Mouse (Mus musculus) kidney, postnatal 14 days (tissue): Measurements from ENCODE around the gene Armc8.
"Not testable (repeated sequence)": the region's sequence is repeated elsewhere in the genome, so short reads cannot be mapped to it uniquely, and the experiment has no call there.

Experiments used
- DNase-seq: peaks from one replicate; pipeline ENCODE4 v3.0.0; 2022; ENCODE audit warnings: mixed read lengths

The Armc8 gene

GRCm38 (mm10) chr9:99568347-99569070 lies at the start of gene Armc8:
Gene Armc8 (minus strand): TSS chr9:99568899.
- peak; percentile 95 for DNase-seq

GRCm38 (mm10) chr9:99612202-99612601 lies 43.5 kb upstream of the Armc8 start, which contains the start of gene A4gnt:
Gene A4gnt (plus strand): TSS chr9:99612502.
- no peak for DNase-seq

GRCm38 (mm10) chr9:99603566-99603965 lies 34.9 kb upstream of the Armc8 start:
- no peak for DNase-seq

- not testable (repeated sequence) for DNase-seq
Measured at GRCm38 (mm10) chr9:99599127-99599526, 30.4 kb upstream of the Armc8 start.

GRCm38 (mm10) chr9:99591144-99591543 lies 22.4 kb upstream of the Armc8 start:
- no peak for DNase-seq

- DNase-seq, result peak; percentile 68
Measured at GRCm38 (mm10) chr9:99587505-99588202, 19.0 kb upstream of the Armc8 start.

GRCm38 (mm10) chr9:99580655-99581054 lies 12.0 kb upstream of the Armc8 start:
- peak; percentile 53 for DNase-seq

GRCm38 (mm10) chr9:99575677-99576480 lies 7.2 kb upstream of the Armc8 start, which contains the start of gene Dbr1:
Gene Dbr1 (plus strand): TSS chr9:99575799.
- DNase-seq, result peak; percentile 95

- no peak for DNase-seq
Measured at GRCm38 (mm10) chr9:99569071-99569397, 335 bp upstream of the Armc8 start.

GRCm38 (mm10) chr9:99568023-99568346 lies 714 bp downstream of the Armc8 start:
- DNase-seq, result no peak

- peak; percentile 75 for DNase-seq
Measured at GRCm38 (mm10) chr9:99563714-99564113, 5.0 kb downstream of the Armc8 start.

GRCm38 (mm10) chr9:99560389-99560788 lies 8.3 kb downstream of the Armc8 start:
- no peak for DNase-seq

GRCm38 (mm10) chr9:99559557-99559904 lies 9.2 kb downstream of the Armc8 start:
- DNase-seq, result no peak

GRCm38 (mm10) chr9:99558824-99559556 lies 9.7 kb downstream of the Armc8 start:
- no peak for DNase-seq

GRCm38 (mm10) chr9:99557580-99558300 lies 11.0 kb downstream of the Armc8 start:
- DNase-seq, result no peak

GRCm38 (mm10) chr9:99555253-99555652 lies 13.4 kb downstream of the Armc8 start:
- DNase-seq, result no peak

- DNase-seq, result no peak
Measured at GRCm38 (mm10) chr9:99554052-99554451, 14.6 kb downstream of the Armc8 start.

GRCm38 (mm10) chr9:99553049-99553448 lies 15.7 kb downstream of the Armc8 start:
- no peak for DNase-seq

- DNase-seq, result no peak
Measured at GRCm38 (mm10) chr9:99552068-99552467, 16.6 kb downstream of the Armc8 start.

- DNase-seq, result no peak
Measured at GRCm38 (mm10) chr9:99546259-99546658, 22.4 kb downstream of the Armc8 start.

GRCm38 (mm10) chr9:99531865-99532264 lies 36.8 kb downstream of the Armc8 start:
- DNase-seq, result no peak

GRCm38 (mm10) chr9:99505875-99506274 lies 62.8 kb downstream of the Armc8 start:
- no peak for DNase-seq
